13 mouse cellular contexts compared by ENCODE assay signal in the genomic region with DNA sequence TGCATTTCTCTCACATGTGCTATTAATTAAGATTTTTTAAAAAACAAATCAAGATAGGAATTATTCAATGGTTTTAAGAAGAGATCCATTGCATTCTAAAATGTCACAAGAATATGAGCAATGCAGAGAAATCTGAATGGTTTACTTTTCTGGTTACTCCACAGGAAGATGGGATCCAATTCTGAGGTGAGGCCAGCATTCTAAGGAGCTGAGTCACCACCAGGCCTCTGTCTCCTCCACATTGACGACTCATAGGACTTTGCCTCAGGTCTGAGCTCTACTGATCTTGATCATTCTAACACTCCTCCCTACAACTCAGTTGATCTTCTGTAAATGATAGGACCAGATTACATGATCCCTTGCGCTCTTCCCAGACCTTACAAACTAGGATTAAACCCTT.
DNase-seq lines count a peak whose midpoint lies in the region; ATAC-seq lines count a peak whose summit lies in the region.
"Had no signal": no experiment of that assay in that cellular context is flagged by ENCODE, and none has a peak within 500 bp of the region (broad histone marks: within the 10 kb centered on the region; RNA-seq: fewer than 3 reads in every experiment).

No protein-coding gene starts in this region.

- H3K27me3 ChIP-seq in kidney, embryonic 15.5 days: no peaks in the 10 kb centered on the region
- H3K27me3 ChIP-seq in intestine, embryonic 16.5 days (replicated peaks; ENCODE audit: control insufficient read depth, insufficient read depth, low read length): no peaks in the 10 kb centered on the region

- peak; percentile 40; the same call in 1 of the 2 replicates for ATAC-seq in kidney, embryonic 15.5 days (replicated peaks; ENCODE audit: low FRiP score)
- ATAC-seq in intestine, embryonic 16.5 days: peak; percentile 88
- ATAC-seq: activated CD4-positive, CD25-positive, alpha-beta regulatory T cell, adult 4 months; inflammation-experienced regulatory T-cells, adult 6 months had no signal

- no peak overlapping the region for H3K4me3 ChIP-seq in kidney, embryonic 15.5 days (replicated peaks)
- no peak overlapping the region for H3K4me3 ChIP-seq in intestine, embryonic 16.5 days (ENCODE audit: low read length)
- H3K4me3 ChIP-seq: erythroblast, embryonic 14.5 days had no signal

- H3K36me3 ChIP-seq in kidney, embryonic 15.5 days: no peaks in the 10 kb centered on the region
- no peaks in the 10 kb centered on the region for H3K36me3 ChIP-seq in intestine, embryonic 16.5 days (ENCODE audit: control insufficient read depth, insufficient read depth, low read length)

- no peak overlapping the region for H3K9ac ChIP-seq in kidney, embryonic 15.5 days
- no peak overlapping the region for H3K9ac ChIP-seq in intestine, embryonic 16.5 days (ENCODE audit: low read depth, low read length)

- H3K4me2 ChIP-seq in kidney, embryonic 15.5 days: no peak overlapping the region
- no peak overlapping the region for H3K4me2 ChIP-seq in intestine, embryonic 16.5 days (ENCODE audit: low read depth, low read length)

- no peaks in the 10 kb centered on the region for H3K9me3 ChIP-seq in kidney, embryonic 15.5 days (replicated peaks)
- no peaks in the 10 kb centered on the region for H3K9me3 ChIP-seq in intestine, embryonic 16.5 days (ENCODE audit: control insufficient read depth, low read length)

- H3K4me1 ChIP-seq in kidney, embryonic 15.5 days: no peaks in the 10 kb centered on the region
- H3K4me1 ChIP-seq in intestine, embryonic 16.5 days (ENCODE audit: control insufficient read depth, insufficient read depth, low read length): peaks cover 4% of the 10 kb centered on the region; the same call in 1 of the 2 replicates

- no peak for DNase-seq in kidney, adult 8-10 months
- DNase-seq in 3134 (ENCODE audit: extremely low read depth, insufficient read length, low spot score) (peak; percentile 72), MN1 (ENCODE audit: low spot score) (peak; percentile 8)
- no peak for DNase-seq in embryo, embryonic 10 days (ENCODE audit: low spot score)
- DNase-seq in thymus, postnatal 25 days: no peak
- no peak for DNase-seq in testis, postnatal 14 days (ENCODE audit: low spot score)
- DNase-seq: layer of hippocampus, postnatal 36 days had no signal

- peak overlapping the region; percentile 37; the same call in 1 of the 2 replicates for H3K27ac ChIP-seq in kidney, embryonic 15.5 days
- H3K27ac ChIP-seq in intestine, embryonic 16.5 days (ENCODE audit: low read length): no peak overlapping the region
- H3K27ac ChIP-seq: macrophage had no signal

- 64% methylated on average over 2 of the region's 2 CpGs for WGBS in kidney, embryonic 15.5 days
- WGBS in intestine, embryonic 16.5 days: 69% methylated on average over 2 of the region's 2 CpGs

Comparison
In these comparisons a context has a peak if more than half of its experiments do, and no peak if none do; other contexts are left out.
1. DNase-seq: peak in 3134 (single experiment) and MN1 (single experiment); none in kidney, adult 8-10 months (0 of 2), embryo, embryonic 10 days (single experiment), thymus, postnatal 25 days (single experiment) and testis, postnatal 14 days (single experiment).